Mouse (Mus musculus) testis, adult 2 months (tissue): ENCODE measurements around the gene Prss56.

ENCODE experiments used
- CTCF ChIP-seq: fragments of 200-500 bp; IDR thresholded peaks from 2 replicates; pipeline ENCODE4 v1.5.1; 2012; ENCODE audit warnings: low read depth, mild to moderate bottlenecking, inconsistent platforms, low read length, moderate library complexity; ENCODE audit not compliant: control insufficient read depth, insufficient read depth, insufficient replicate concordance
- POLR2A ChIP-seq: fragments of 200-500 bp; IDR thresholded peaks from 2 replicates; pipeline ENCODE4 v1.6.1; 2012; ENCODE audit warnings: low read depth, mild to moderate bottlenecking, inconsistent platforms, low read length, moderate library complexity; ENCODE audit not compliant: control insufficient read depth

GRCm38 (mm10) chr1:87149422-87149821 is 33.7 kb upstream of the Prss56 start:
- TF ChIP-seq CTCF (peak; percentile 15; the same call in 1 of the 2 replicates), POLR2A (peak; percentile 59)
